Mouse (Mus musculus): Measurements from ENCODE around the gene Phactr4. TPM values are rescaled to one million over a fixed set of nuclear protein-coding genes. Genes with fewer than 3 reads are reported as not detected.

The Phactr4 gene
- polyA plus RNA-seq, 1 experiment from 2014 or later = 11.1 TPM

DNA sequence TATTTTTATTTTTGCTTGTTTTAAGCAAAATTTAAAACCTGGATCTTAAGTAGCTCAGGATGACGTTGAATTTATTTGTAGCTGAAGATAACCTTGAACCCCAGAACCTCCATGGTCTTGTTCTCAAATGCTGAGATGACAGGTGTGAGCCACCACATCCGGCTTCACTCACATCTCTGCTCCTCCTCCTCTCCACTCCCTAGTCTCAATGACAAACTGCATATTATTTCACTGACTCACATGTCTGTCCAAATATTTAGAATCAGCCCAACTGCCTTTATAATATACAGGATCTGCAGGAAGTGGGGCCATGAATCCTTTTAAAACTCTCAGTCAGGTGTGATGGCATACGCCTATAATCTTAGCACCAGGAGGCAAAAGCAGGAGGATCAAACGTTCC, 33.0 kb downstream of the Phactr4 start:
- 85% methylated on average over 4 of the region's 4 CpGs for WGBS
- peaks cover 4% of the 10 kb centered on the region; the same call in 1 of the 2 replicates for H3K36me3 ChIP-seq (ENCODE audit: control insufficient read depth, insufficient read depth, low read length)
- H3K9ac ChIP-seq (replicated peaks; ENCODE audit: low read length) = no peak overlapping the region
- H3K4me3 ChIP-seq (replicated peaks; ENCODE audit: low read depth, low read length) = no peak overlapping the region
- ATAC-seq (ENCODE audit: low FRiP score, low TSS enrichment) (no peak), DNase-seq (no peak)
- no peak overlapping the region for H3K4me2 ChIP-seq (ENCODE audit: low read length)
- no peaks in the 10 kb centered on the region for H3K9me3 ChIP-seq (ENCODE audit: control insufficient read depth, low read length)
- no peak overlapping the region for H3K27ac ChIP-seq (replicated peaks; ENCODE audit: low read depth, low read length)
- H3K4me1 ChIP-seq (ENCODE audit: control insufficient read depth, insufficient read depth, low read length) = no peaks in the 10 kb centered on the region
- H3K27me3 ChIP-seq (ENCODE audit: control insufficient read depth, insufficient read depth, low read length) = no peaks in the 10 kb centered on the region

DNA sequence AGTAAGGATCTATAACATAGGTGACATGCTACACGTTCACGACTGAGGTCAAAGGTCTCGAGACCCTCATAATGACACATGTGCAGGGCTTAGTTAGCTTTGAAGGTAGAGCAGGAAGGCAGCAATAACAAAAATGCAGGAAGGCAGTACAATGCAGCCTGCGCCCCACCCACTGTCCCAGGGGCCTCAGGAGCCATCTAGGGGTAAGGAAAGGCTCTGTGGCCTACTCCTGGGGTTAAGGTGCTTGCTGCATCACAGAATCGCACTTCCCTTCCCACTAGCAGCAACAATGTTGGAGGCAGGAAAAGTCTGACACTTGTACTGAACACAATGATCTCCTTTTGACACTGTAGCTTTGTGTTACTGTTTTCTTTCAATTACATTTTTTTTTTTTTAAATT, 34.7 kb downstream of the Phactr4 start:
- WGBS = 87% methylated on average over 5 of the region's 5 CpGs

GRCm38 (mm10) chr4:132386846-132387245, 35.4 kb downstream of the Phactr4 start:
- WGBS = 94% methylated on average over 7 of the region's 7 CpGs
- DNase-seq = no peak
- peaks cover 4% of the 10 kb centered on the region; the same call in 1 of the 2 replicates for H3K36me3 ChIP-seq (ENCODE audit: control insufficient read depth, insufficient read depth, low read length)
- no peak overlapping the region for H3K27ac ChIP-seq (replicated peaks; ENCODE audit: low read depth, low read length)
- no peaks in the 10 kb centered on the region for H3K9me3 ChIP-seq (ENCODE audit: control insufficient read depth, low read length)
- ATAC-seq (ENCODE audit: low FRiP score, low TSS enrichment) = no peak
- no peaks in the 10 kb centered on the region for H3K4me1 ChIP-seq (ENCODE audit: control insufficient read depth, insufficient read depth, low read length)
- H3K9ac ChIP-seq (replicated peaks; ENCODE audit: low read length) = no peak overlapping the region
- H3K4me3 ChIP-seq (replicated peaks; ENCODE audit: low read depth, low read length) = no peak overlapping the region
- no peak overlapping the region for H3K4me2 ChIP-seq (ENCODE audit: low read length)
- no peaks in the 10 kb centered on the region for H3K27me3 ChIP-seq (ENCODE audit: control insufficient read depth, insufficient read depth, low read length)

More for the DNA sequence above, 34.7 kb downstream of the Phactr4 start:
- H3K4me2 ChIP-seq (ENCODE audit: low read length) = no peak overlapping the region
- H3K4me3 ChIP-seq (replicated peaks; ENCODE audit: low read depth, low read length) = no peak overlapping the region
- H3K9me3 ChIP-seq (ENCODE audit: control insufficient read depth, low read length) = no peaks in the 10 kb centered on the region
- H3K27ac ChIP-seq (replicated peaks; ENCODE audit: low read depth, low read length) = no peak overlapping the region
- H3K9ac ChIP-seq (replicated peaks; ENCODE audit: low read length) = no peak overlapping the region
- no peaks in the 10 kb centered on the region for H3K4me1 ChIP-seq (ENCODE audit: control insufficient read depth, insufficient read depth, low read length)
- H3K27me3 ChIP-seq (ENCODE audit: control insufficient read depth, insufficient read depth, low read length) = no peaks in the 10 kb centered on the region
- no peak for ATAC-seq (ENCODE audit: low FRiP score, low TSS enrichment)
- DNase-seq = no peak
- H3K36me3 ChIP-seq (ENCODE audit: control insufficient read depth, insufficient read depth, low read length) = peaks cover 4% of the 10 kb centered on the region; the same call in 1 of the 2 replicates

DNA sequence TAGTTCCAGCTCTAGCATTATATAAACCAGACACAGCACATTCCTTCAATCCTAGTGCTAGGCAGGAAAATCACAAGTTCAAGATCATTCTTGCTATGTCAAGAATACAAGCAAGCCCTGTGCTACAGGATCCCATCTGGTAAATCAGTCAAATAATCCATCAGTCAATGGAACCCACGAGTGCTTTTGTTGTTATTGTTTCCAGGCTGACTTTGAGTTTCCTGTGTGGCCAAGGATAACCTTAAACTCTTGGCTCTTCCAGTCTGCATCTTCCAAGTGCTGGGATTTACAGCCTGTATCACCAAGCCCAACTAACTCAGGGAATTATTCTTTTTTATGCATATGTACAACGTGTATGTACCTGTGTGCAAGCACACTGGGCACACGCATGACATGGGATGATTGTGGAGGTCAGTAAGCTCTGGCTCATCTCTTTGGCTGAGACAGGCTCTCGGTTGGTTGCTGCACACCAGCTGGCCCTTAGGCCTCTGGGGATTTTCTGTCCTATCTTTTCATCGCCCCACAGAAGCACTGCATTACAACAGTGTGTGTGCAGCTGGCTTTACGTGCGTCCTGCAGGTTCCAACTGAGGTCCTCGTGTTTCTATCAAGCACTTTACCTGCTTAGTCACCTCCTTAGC, 36.4 kb downstream of the Phactr4 start:
- 81% methylated on average over 8 of the region's 8 CpGs for WGBS
- DNase-seq = no peak

DNA sequence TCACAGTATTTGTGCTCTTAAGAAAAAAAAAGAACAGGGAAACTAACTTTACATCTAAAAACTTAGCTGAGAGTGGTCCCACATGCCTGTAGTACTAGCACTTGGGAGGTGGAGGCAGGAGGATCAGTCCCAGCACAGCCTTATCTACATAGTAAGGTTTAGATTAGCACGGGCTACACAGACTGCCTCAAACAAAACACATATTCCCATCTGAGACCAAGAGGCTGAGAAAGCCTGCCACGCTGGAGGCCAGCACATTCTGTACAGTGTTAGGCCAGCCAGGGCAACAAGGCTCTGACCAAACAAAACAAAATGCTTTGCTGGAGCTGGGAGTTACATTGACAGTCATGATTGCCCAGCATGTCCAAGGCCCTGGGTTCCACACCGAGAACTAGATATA, 38.8 kb downstream of the Phactr4 start:
- Histone ChIP-seq H3K36me3 (ENCODE audit: control insufficient read depth, insufficient read depth, low read length) (peaks cover 4% of the 10 kb centered on the region), H3K9me3 (ENCODE audit: control insufficient read depth, low read length) (no peaks in the 10 kb centered on the region), H3K4me3 (replicated peaks; ENCODE audit: low read depth, low read length) (no peak overlapping the region), H3K27ac (replicated peaks; ENCODE audit: low read depth, low read length) (no peak overlapping the region), H3K9ac (replicated peaks; ENCODE audit: low read length) (no peak overlapping the region), H3K4me2 (ENCODE audit: low read length) (no peak overlapping the region), H3K27me3 (ENCODE audit: control insufficient read depth, insufficient read depth, low read length) (no peaks in the 10 kb centered on the region), H3K4me1 (ENCODE audit: control insufficient read depth, insufficient read depth, low read length) (no peaks in the 10 kb centered on the region)
- ATAC-seq (ENCODE audit: low FRiP score, low TSS enrichment) (no peak), DNase-seq (no peak)
- WGBS = 91% methylated on average over 3 of the region's 3 CpGs

More for the DNA sequence above, 36.4 kb downstream of the Phactr4 start:
- Histone ChIP-seq H3K36me3 (ENCODE audit: control insufficient read depth, insufficient read depth, low read length) (peaks cover 4% of the 10 kb centered on the region; the same call in 1 of the 2 replicates), H3K9ac (replicated peaks; ENCODE audit: low read length) (no peak overlapping the region), H3K4me3 (replicated peaks; ENCODE audit: low read depth, low read length) (no peak overlapping the region), H3K9me3 (ENCODE audit: control insufficient read depth, low read length) (no peaks in the 10 kb centered on the region), H3K27ac (replicated peaks; ENCODE audit: low read depth, low read length) (no peak overlapping the region), H3K27me3 (ENCODE audit: control insufficient read depth, insufficient read depth, low read length) (no peaks in the 10 kb centered on the region), H3K4me2 (ENCODE audit: low read length) (no peak overlapping the region), H3K4me1 (ENCODE audit: control insufficient read depth, insufficient read depth, low read length) (no peaks in the 10 kb centered on the region)
- ATAC-seq (ENCODE audit: low FRiP score, low TSS enrichment) = no peak

GRCm38 (mm10) chr4:132382296-132382695, 40.0 kb downstream of the Phactr4 start:
- Histone ChIP-seq H3K27me3 (ENCODE audit: control insufficient read depth, insufficient read depth, low read length) (no peaks in the 10 kb centered on the region), H3K4me2 (ENCODE audit: low read length) (no peak overlapping the region), H3K4me3 (replicated peaks; ENCODE audit: low read depth, low read length) (no peak overlapping the region), H3K9me3 (ENCODE audit: control insufficient read depth, low read length) (no peaks in the 10 kb centered on the region), H3K27ac (replicated peaks; ENCODE audit: low read depth, low read length) (no peak overlapping the region), H3K4me1 (ENCODE audit: control insufficient read depth, insufficient read depth, low read length) (no peaks in the 10 kb centered on the region), H3K36me3 (ENCODE audit: control insufficient read depth, insufficient read depth, low read length) (peaks cover 12% of the 10 kb centered on the region), H3K9ac (replicated peaks; ENCODE audit: low read length) (no peak overlapping the region)
- ATAC-seq (ENCODE audit: low FRiP score, low TSS enrichment) (no peak), DNase-seq (no peak)
- 96% methylated on average over 4 of the region's 4 CpGs for WGBS

DNA sequence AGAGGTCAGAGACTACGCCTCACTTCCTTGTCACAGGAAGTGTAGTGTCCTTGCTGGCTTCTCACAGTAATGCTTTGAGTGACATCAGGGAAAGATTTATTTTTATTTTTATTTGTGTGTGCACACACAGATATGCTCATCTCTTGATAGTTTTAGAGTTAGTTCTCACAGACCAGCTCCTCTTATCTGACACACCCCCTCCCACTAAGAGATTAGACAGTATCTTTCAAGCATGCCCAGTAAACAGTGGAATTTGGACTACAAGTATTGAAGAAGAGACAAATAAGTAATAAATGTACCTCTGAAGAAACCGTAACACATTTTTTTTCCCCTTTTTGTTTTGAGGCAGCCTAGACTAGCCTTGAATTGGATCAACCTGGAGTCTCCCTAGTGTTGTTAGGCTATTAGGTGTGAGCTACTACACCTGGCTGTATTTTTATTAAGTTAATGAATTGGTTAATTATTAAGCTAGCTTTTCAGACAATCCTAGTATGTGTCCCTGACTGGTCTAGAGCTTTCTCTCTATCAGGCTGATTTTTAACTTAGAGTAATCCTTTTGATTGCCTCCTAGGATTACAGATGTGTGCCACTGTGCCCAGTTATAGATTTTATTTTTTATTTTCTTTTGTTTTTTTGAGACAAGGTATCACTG, 41.2 kb downstream of the Phactr4 start:
- ATAC-seq (ENCODE audit: low FRiP score, low TSS enrichment) (no peak), DNase-seq (no peak)
- H3K9ac ChIP-seq (replicated peaks; ENCODE audit: low read length) = no peak overlapping the region
- no peak overlapping the region for H3K4me2 ChIP-seq (ENCODE audit: low read length)
- 95% methylated on average over 2 of the region's 2 CpGs for WGBS
- H3K27me3 ChIP-seq (ENCODE audit: control insufficient read depth, insufficient read depth, low read length) = no peaks in the 10 kb centered on the region
- H3K4me1 ChIP-seq (ENCODE audit: control insufficient read depth, insufficient read depth, low read length) = no peaks in the 10 kb centered on the region
- H3K4me3 ChIP-seq (replicated peaks; ENCODE audit: low read depth, low read length) = no peak overlapping the region
- no peak overlapping the region for H3K27ac ChIP-seq (replicated peaks; ENCODE audit: low read depth, low read length)
- no peaks in the 10 kb centered on the region for H3K9me3 ChIP-seq (ENCODE audit: control insufficient read depth, low read length)
- H3K36me3 ChIP-seq (ENCODE audit: control insufficient read depth, insufficient read depth, low read length) = peaks cover 18% of the 10 kb centered on the region

DNA sequence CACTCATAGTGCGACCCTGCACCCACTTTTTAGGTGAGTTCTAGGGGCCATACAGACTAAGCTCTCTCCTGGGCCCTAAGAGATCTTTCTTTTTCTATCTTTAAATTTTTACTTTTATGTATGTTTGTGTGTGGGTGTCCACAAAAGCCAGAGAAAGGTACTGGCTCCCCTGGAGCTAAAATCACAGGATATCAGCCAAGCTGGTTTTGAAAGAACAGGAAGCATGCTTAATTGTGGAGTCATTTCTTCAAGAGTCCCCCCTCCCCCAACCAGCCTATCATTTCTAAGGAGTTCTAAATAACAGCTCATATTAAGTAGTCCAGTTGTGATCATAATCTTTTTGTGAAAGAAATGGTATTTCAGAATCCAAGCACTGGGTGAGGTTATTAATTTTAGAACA, 48.5 kb downstream of the Phactr4 start:
- 90% methylated on average over 1 of the region's 1 CpGs for WGBS

More for the DNA sequence above, 48.5 kb downstream of the Phactr4 start:
- no peaks in the 10 kb centered on the region for H3K9me3 ChIP-seq (ENCODE audit: control insufficient read depth, low read length)
- H3K9ac ChIP-seq (replicated peaks; ENCODE audit: low read length) = no peak overlapping the region
- no peak overlapping the region for H3K27ac ChIP-seq (replicated peaks; ENCODE audit: low read depth, low read length)
- no peak overlapping the region for H3K4me2 ChIP-seq (ENCODE audit: low read length)
- H3K27me3 ChIP-seq (ENCODE audit: control insufficient read depth, insufficient read depth, low read length) = no peaks in the 10 kb centered on the region
- peaks cover 58% of the 10 kb centered on the region for H3K36me3 ChIP-seq (ENCODE audit: control insufficient read depth, insufficient read depth, low read length)
- H3K4me1 ChIP-seq (ENCODE audit: control insufficient read depth, insufficient read depth, low read length) = no peaks in the 10 kb centered on the region
- DNase-seq = no peak
- ATAC-seq (ENCODE audit: low FRiP score, low TSS enrichment) = no peak
- no peak overlapping the region for H3K4me3 ChIP-seq (replicated peaks; ENCODE audit: low read depth, low read length)

Data from midbrain, embryonic 14.5 days (tissue).